Mouse (Mus musculus): ENCODE measurements around the gene Spata3. TPM values are rescaled to one million over a fixed set of nuclear protein-coding genes. Genes with fewer than 3 reads are reported as not detected.
"Not testable (repeated sequence)": the region's sequence is repeated elsewhere in the genome, so short reads cannot be mapped to it uniquely, and the experiment has no call there.

Spata3 gene
- under 1 TPM; 0.36 to 0.99 TPM for total RNA-seq (2021)

GRCm38 (mm10) chr1:86016516-86016915 is at the start of gene Spata3:
Gene Spata3, plus strand, starts transcription at chr1:86016816.
- DNase-seq (ENCODE audit: low spot score in 2 of 2): no peak
- intact Hi-C loops (cut with DNase I): no loop called here

- intact Hi-C loops (cut with DNase I): no loop called here
- DNase-seq (ENCODE audit: low spot score in 2 of 2): no peak
These were observed 47.5 kb upstream of the Spata3 start for GRCm38 (mm10) chr1:85969081-85969480.

- intact Hi-C loops (cut with DNase I): no loop called here
These were observed 47.1 kb upstream of the Spata3 start for GRCm38 (mm10) chr1:85969519-85969918.

GRCm38 (mm10) chr1:85971070-85971469 is 45.5 kb upstream of the Spata3 start:
- intact Hi-C loops (cut with DNase I): no loop called here

More at GRCm38 (mm10) chr1:85969519-85969918, 47.1 kb upstream of the Spata3 start:
- no peak for DNase-seq (ENCODE audit: low spot score in 2 of 2)

GRCm38 (mm10) chr1:85972341-85972740 is 44.3 kb upstream of the Spata3 start:
- intact Hi-C loops (cut with DNase I): no loop called here
- DNase-seq (ENCODE audit: low spot score in 2 of 2): no peak

More at GRCm38 (mm10) chr1:85971070-85971469, 45.5 kb upstream of the Spata3 start:
- DNase-seq (ENCODE audit: low spot score in 2 of 2): no peak

- DNase-seq (ENCODE audit: low spot score in 2 of 2): no peak
- intact Hi-C loops (cut with DNase I): no loop called here
These were observed 43.1 kb upstream of the Spata3 start for GRCm38 (mm10) chr1:85973468-85973877.

- intact Hi-C loops (cut with DNase I): no loop called here
- DNase-seq (ENCODE audit: low spot score in 2 of 2): no peak
These were observed 38.9 kb upstream of the Spata3 start for GRCm38 (mm10) chr1:85977709-85978108.

- intact Hi-C loops (cut with DNase I): no loop called here
- DNase-seq (ENCODE audit: low spot score in 2 of 2): no peak
These were observed 34.8 kb upstream of the Spata3 start for GRCm38 (mm10) chr1:85981738-85982357.

GRCm38 (mm10) chr1:85985784-85986183 is 30.8 kb upstream of the Spata3 start:
- DNase-seq (ENCODE audit: low spot score in 2 of 2): no peak
- intact Hi-C loops (cut with DNase I): no loop called here

GRCm38 (mm10) chr1:85988351-85988750 is 28.3 kb upstream of the Spata3 start:
- no peak for DNase-seq (ENCODE audit: low spot score in 2 of 2)

GRCm38 (mm10) chr1:85988882-85989281 is 27.7 kb upstream of the Spata3 start:
- intact Hi-C loops (cut with DNase I); DNase-seq (ENCODE audit: low spot score in 2 of 2): not testable (repeated sequence)

More at GRCm38 (mm10) chr1:85988351-85988750, 28.3 kb upstream of the Spata3 start:
- intact Hi-C loops (cut with DNase I): no loop called here

GRCm38 (mm10) chr1:85992175-85992574 is 24.4 kb upstream of the Spata3 start:
- no peak for DNase-seq (ENCODE audit: low spot score in 2 of 2)
- intact Hi-C loops (cut with DNase I): loop anchor here (2.0 kb wide), 1 partner anchor 39 kb away; no protein-coding TSS in a partner anchor

- intact Hi-C loops (cut with DNase I): loop anchor here (2.0 kb wide), 1 partner anchor 41 kb away; no protein-coding TSS in a partner anchor
- DNase-seq (ENCODE audit: low spot score in 2 of 2): no peak
These were observed 23.1 kb upstream of the Spata3 start for GRCm38 (mm10) chr1:85993541-85993940.

- no peak for DNase-seq (ENCODE audit: low spot score in 2 of 2)
- intact Hi-C loops (cut with DNase I): no loop called here
These were observed 19.4 kb upstream of the Spata3 start for GRCm38 (mm10) chr1:85997221-85997620.

- DNase-seq (ENCODE audit: low spot score in 2 of 2): no peak
- intact Hi-C loops (cut with DNase I): no loop called here
These were observed 18.6 kb upstream of the Spata3 start for GRCm38 (mm10) chr1:85998012-85998411.

- intact Hi-C loops (cut with DNase I): no loop called here
- peak; percentile 32 to 37 for DNase-seq (ENCODE audit: low spot score in 2 of 2)
These were observed 16.6 kb upstream of the Spata3 start for GRCm38 (mm10) chr1:85999853-86000570.

- DNase-seq (ENCODE audit: low spot score in 2 of 2): no peak
- intact Hi-C loops (cut with DNase I): loop anchor here (5.0 kb wide), 1 partner anchor 68 kb away; no protein-coding TSS in a partner anchor
These were observed 11.1 kb upstream of the Spata3 start for GRCm38 (mm10) chr1:86005540-86005939.

GRCm38 (mm10) chr1:86006040-86006439 is 10.6 kb upstream of the Spata3 start:
- intact Hi-C loops (cut with DNase I): loop anchor here (5.0 kb wide), 1 partner anchor 69 kb away; no protein-coding TSS in a partner anchor
- no peak for DNase-seq (ENCODE audit: low spot score in 2 of 2)

GRCm38 (mm10) chr1:86007778-86008177 is 8.8 kb upstream of the Spata3 start:
- peak; percentile 83 to 87 for DNase-seq (ENCODE audit: low spot score in 2 of 2)
- intact Hi-C loops (cut with DNase I): loop anchor here (1.0 to 5.0 kb wide), 2 partner anchors 70 to 154 kb away; no protein-coding TSS in a partner anchor

GRCm38 (mm10) chr1:86015758-86016157 is 858 bp upstream of the Spata3 start:
- intact Hi-C loops (cut with DNase I); DNase-seq (ENCODE audit: low spot score in 2 of 2): not testable (repeated sequence)
